Mouse (Mus musculus) midbrain, postnatal 0 days (tissue): ENCODE data around the gene Mcu. TPM values are rescaled to one million over a fixed set of nuclear protein-coding genes. Genes with fewer than 3 reads are reported as not detected.

Experiments
- ATAC-seq: fragments of 200-750 bp; cut with Nextera tagmentation; 2 replicates; pipeline ENCODE4 v1.8.0; 2017; ENCODE audit warnings: moderate number of reproducible peaks, mild to moderate bottlenecking, moderate TSS enrichment, moderate library complexity; ENCODE audit not compliant: low FRiP score
- DNase-seq: peaks from one replicate; pipeline ENCODE4 v3.0.0-alpha.2; 2015; ENCODE audit warnings: low spot score
- H3K27ac ChIP-seq: fragments of 300-500 bp; sonication (generic); 2 replicates; pipeline ENCODE4 v1.5.1; 2014; ENCODE audit warnings: low read depth, mild to moderate bottlenecking, low read length, mixed read lengths
- H3K27me3 ChIP-seq: fragments of 300-500 bp; sonication (generic); 2 replicates; pipeline ENCODE4 v1.6.1; 2014; ENCODE audit warnings: low read length, control low read depth, mixed read lengths; ENCODE audit not compliant: insufficient read depth
- H3K36me3 ChIP-seq: fragments of 300-500 bp; sonication (generic); 2 replicates; pipeline ENCODE4 v1.6.1; 2014; ENCODE audit warnings: low read length, control low read depth, mixed read lengths; ENCODE audit not compliant: insufficient read depth
- H3K4me1 ChIP-seq: fragments of 300-500 bp; sonication (generic); 2 replicates; pipeline ENCODE4 v1.6.1; 2014; ENCODE audit warnings: mild to moderate bottlenecking, control low read depth, antibody characterized with exemption, low read length, mixed read lengths; ENCODE audit not compliant: insufficient read depth
- H3K4me2 ChIP-seq: fragments of 300-500 bp; sonication (generic); 2 replicates; pipeline ENCODE4 v1.6.1; 2014; ENCODE audit warnings: low read depth, mild to moderate bottlenecking, low read length, mixed read lengths; ENCODE audit not compliant: poor library complexity, severe bottlenecking
- H3K4me3 ChIP-seq: fragments of 300-500 bp; sonication (generic); 2 replicates; pipeline ENCODE4 v1.5.1; 2014; ENCODE audit warnings: low read depth, mild to moderate bottlenecking, low read length, moderate library complexity
- H3K9ac ChIP-seq: fragments of 300-500 bp; sonication (generic); replicated peaks from 2 replicates; pipeline ENCODE4 v1.6.1; 2014; ENCODE audit warnings: mild to moderate bottlenecking, low read length, moderate library complexity, mixed read lengths; ENCODE audit not compliant: poor library complexity, severe bottlenecking
- H3K9me3 ChIP-seq: fragments of 300-500 bp; sonication (generic); 2 replicates; pipeline ENCODE4 v1.6.1; 2016; ENCODE audit warnings: low read length, control low read depth
- CTCF ChIP-seq: IDR thresholded peaks from 2 replicates; pipeline ENCODE4 v1.5.1; 2016; ENCODE audit warnings: antibody characterized with exemption, mild to moderate bottlenecking
- WGBS: fragments of 180-500 bp; shearing (Covaris S2); extraction: QIAGEN DNeasy Blood & Tissue Kit; methylation state at CpG from one replicate; pipeline ENCODE4 v1.1.7; 2014; 5-methylcytosine and 5-hydroxymethylcytosine counted together
- polyA plus RNA-seq: library from polyadenylated mRNA; unstranded; fragments of >200 nt; fragmentation: Nextera tagmentation; extraction: Ambion mirVana; gene quantifications from 2 replicates; pipeline ENCODE4 v1.2.1, GENCODE M21; 2015
- total RNA-seq: library from RNA; depleted of rRNA; stranded (reverse); fragments of >200 nt; gene quantifications from 2 replicates; pipeline ENCODE4 v1.2.3, GENCODE M21; 2014

The Mcu gene
- total and polyA plus RNA-seq, 2 experiments from 2014 or later: 39.4 to 46.1 TPM

DNA sequence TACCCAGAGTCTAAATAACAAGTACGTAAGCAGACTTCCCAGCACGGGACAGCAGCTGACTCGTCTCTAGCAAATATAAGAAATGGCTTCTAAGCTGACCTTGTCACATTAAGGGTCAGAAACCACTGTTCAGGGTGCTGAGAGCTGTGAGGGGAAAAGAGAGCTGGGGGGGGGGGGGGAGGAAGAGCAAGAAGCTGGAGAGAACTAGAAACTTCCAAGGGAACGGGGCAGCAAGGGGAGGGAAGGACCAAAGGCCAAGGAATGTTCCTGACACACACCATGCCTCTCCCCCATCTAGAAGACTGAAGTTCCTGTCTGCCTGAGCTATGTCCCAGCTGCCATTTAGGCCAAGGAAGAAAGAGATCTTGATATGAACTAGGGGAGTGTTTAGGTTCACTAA is 190.1 kb downstream of the Mcu start:
- 80% methylated on average over 4 of the region's 4 CpGs for WGBS
- no peaks in the 10 kb centered on the region for H3K4me1 ChIP-seq
- no peak for TF ChIP-seq CTCF

DNA sequence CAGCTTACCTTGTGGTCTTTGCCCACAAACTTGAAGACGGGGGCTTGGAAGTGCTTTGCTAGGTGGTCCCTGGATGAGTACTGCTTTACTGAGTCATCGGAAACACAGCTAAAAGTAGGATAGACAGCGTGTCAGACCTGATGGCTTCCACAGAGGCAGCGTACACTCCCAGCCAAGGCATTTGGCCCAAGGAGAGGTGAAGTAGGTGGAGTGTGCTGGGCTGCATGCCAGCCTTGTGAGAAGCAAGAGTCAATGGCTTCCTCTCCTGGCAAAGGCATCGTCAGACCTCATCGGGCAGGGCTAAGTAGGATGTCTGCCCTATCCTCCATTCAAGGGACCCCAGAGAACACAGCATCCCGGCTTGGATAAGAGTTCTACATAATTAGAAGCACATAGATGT is 191.1 kb downstream of the Mcu start:
- no peak for TF ChIP-seq CTCF
- H3K9me3 ChIP-seq: no peaks in the 10 kb centered on the region
- no peak overlapping the region for H3K4me2 ChIP-seq
- no peak overlapping the region for H3K4me3 ChIP-seq
- H3K36me3 ChIP-seq: no peaks in the 10 kb centered on the region
- 85% methylated on average over 7 of the region's 7 CpGs for WGBS
- ATAC-seq: no peak
- H3K27me3 ChIP-seq: no peaks in the 10 kb centered on the region
- no peak overlapping the region for H3K27ac ChIP-seq
- H3K4me1 ChIP-seq: no peaks in the 10 kb centered on the region
- H3K9ac ChIP-seq: no peak overlapping the region
- DNase-seq: no peak

More for the DNA sequence above, 190.1 kb downstream of the Mcu start:
- Histone ChIP-seq H3K9me3 (no peaks in the 10 kb centered on the region), H3K27ac (no peak overlapping the region), H3K9ac (no peak overlapping the region), H3K4me2 (no peak overlapping the region), H3K4me3 (no peak overlapping the region), H3K27me3 (no peaks in the 10 kb centered on the region), H3K36me3 (no peaks in the 10 kb centered on the region)
- ATAC-seq: no peak
- no peak for DNase-seq

DNA sequence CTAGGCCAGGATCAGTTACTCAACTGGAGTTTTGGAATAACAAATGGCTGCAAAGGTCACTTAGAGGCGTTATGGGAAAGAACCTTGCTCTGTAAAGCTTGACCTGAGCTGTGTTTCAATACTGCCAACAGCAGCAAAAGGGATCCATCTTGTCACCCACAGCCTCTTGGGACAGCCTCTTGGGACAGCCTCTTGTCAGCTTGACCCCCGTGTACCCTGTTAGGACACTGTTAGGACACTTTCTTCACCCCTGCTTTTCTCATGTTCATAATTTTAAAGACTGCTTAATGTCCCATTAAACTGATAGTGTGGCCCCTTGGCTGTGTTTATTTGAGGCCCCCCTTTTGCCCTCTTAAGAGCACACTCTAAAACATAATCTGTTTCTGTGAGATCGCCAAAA is 192.0 kb downstream of the Mcu start:
- TF ChIP-seq CTCF: no peak
- no peak overlapping the region for H3K9ac ChIP-seq

DNA sequence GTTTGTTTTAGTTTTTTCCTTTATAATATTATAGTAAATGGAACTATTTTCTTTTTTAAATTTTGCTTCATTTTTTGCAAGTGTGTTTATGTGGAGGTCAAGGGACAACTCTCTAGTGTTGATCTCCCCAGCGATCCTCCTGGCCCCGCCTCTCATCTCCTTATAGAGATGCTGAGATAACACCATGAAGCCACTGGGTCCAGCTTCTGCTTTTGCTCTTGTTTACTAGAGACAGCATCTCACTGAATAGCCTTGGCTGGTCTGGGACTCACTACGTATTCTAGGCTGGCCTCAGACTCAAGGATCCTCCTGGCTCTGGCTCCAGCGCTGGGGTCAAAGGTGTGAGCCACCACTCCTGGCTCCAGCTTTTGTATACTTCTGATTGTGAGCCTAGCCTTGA is 197.0 kb downstream of the Mcu start:
- DNase-seq (no peak), ATAC-seq (no peak)
- no peaks in the 10 kb centered on the region for H3K4me1 ChIP-seq
- H3K27me3 ChIP-seq: no peaks in the 10 kb centered on the region
- no peak overlapping the region for H3K9ac ChIP-seq
- TF ChIP-seq CTCF: no peak
- no peaks in the 10 kb centered on the region for H3K9me3 ChIP-seq
- H3K36me3 ChIP-seq: no peaks in the 10 kb centered on the region
- H3K4me2 ChIP-seq: no peak overlapping the region
- no peak overlapping the region for H3K4me3 ChIP-seq
- WGBS: 91% methylated on average over 4 of the region's 4 CpGs
- H3K27ac ChIP-seq: no peak overlapping the region

More for the DNA sequence above, 192.0 kb downstream of the Mcu start:
- Histone ChIP-seq H3K36me3 (no peaks in the 10 kb centered on the region), H3K9me3 (no peaks in the 10 kb centered on the region), H3K27me3 (no peaks in the 10 kb centered on the region), H3K4me3 (no peak overlapping the region), H3K4me2 (no peak overlapping the region), H3K27ac (no peak overlapping the region), H3K4me1 (no peaks in the 10 kb centered on the region)
- ATAC-seq (no peak), DNase-seq (no peak)
- 83% methylated on average over 3 of the region's 3 CpGs for WGBS

DNA sequence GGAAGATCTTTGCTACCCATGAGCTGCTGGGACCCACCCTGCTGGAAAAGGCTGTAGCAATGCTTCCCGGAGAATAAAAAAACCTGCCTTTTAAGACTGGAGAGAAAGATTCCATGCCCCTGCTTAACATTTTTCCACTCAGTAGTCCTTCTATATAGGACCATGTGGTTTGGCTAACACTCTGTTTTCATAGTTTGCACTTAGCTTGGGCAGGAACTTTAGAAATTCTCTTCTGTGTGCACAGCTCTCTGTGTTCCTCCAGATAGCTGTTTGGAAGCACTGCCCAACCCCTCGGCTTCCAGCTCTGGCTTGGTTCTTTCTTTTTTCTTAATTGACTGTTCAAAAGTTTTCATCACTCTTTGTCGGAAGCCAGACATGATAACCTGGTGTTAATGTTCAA is 199.9 kb downstream of the Mcu start:
- no peaks in the 10 kb centered on the region for H3K9me3 ChIP-seq
- DNase-seq (no peak), ATAC-seq (no peak)
- WGBS: 89% methylated on average over 3 of the region's 3 CpGs
- H3K27me3 ChIP-seq: no peaks in the 10 kb centered on the region
- TF ChIP-seq CTCF: no peak
- no peaks in the 10 kb centered on the region for H3K36me3 ChIP-seq
- no peak overlapping the region for H3K4me2 ChIP-seq
- no peak overlapping the region for H3K9ac ChIP-seq
- H3K4me3 ChIP-seq: no peak overlapping the region
- H3K4me1 ChIP-seq: no peaks in the 10 kb centered on the region
- no peak overlapping the region for H3K27ac ChIP-seq

DNA sequence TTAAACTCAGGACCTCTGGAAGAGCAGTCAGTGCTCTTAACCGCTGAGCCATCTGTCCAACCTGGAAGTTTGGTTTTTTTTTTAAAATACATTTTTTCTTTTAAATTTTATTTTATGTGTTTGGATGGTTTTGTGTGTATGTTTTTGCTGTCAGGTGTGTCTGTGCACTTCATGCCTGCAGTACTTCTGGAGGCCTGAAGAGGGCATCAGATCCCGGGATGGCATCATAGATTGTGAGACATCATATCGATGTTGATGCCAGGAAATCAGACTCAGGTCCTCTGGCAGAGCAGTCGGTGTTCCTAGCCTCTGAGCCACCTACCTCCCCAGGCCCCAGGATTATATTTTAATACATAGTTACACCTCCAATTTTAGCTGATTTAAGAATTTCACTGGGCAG is 202.8 kb downstream of the Mcu start:
- 91% methylated on average over 4 of the region's 4 CpGs for WGBS
- Histone ChIP-seq H3K4me3 (no peak overlapping the region), H3K4me2 (no peak overlapping the region), H3K36me3 (no peaks in the 10 kb centered on the region), H3K4me1 (no peaks in the 10 kb centered on the region), H3K9me3 (no peaks in the 10 kb centered on the region), H3K9ac (no peak overlapping the region), H3K27me3 (no peaks in the 10 kb centered on the region), H3K27ac (no peak overlapping the region)
- no peak for ATAC-seq
- no peak for DNase-seq
- peak; percentile 18; the same call in 1 of the 2 replicates for TF ChIP-seq CTCF

DNA sequence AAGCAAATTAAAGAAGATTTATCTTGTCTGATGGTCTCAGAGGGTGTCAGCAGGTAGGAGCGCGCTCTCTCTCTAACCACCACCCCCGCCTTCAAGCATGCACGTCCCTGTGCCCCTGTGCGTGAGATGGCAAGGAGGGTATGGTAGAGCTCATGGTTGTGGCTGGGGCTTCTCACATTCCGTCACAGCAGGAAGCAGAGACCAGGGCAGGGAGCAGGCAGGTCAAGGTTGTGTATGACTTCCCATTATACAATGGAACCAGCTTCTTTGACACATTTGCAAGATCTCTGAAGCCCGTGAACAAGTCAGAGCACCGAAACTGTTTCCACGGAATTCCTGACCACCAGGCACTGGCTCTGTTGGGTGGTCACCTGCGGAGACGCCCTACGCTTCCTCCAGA is 206.2 kb downstream of the Mcu start:
- no peak for TF ChIP-seq CTCF
- H3K27ac ChIP-seq: no peak overlapping the region
- no peak overlapping the region for H3K4me3 ChIP-seq
- no peak for ATAC-seq
- H3K4me2 ChIP-seq: no peak overlapping the region
- H3K4me1 ChIP-seq: no peaks in the 10 kb centered on the region
- H3K27me3 ChIP-seq: no peaks in the 10 kb centered on the region
- 82% methylated on average over 12 of the region's 12 CpGs for whole genome bisulfite sequencing
- H3K9me3 ChIP-seq: no peaks in the 10 kb centered on the region
- no peaks in the 10 kb centered on the region for H3K36me3 ChIP-seq
- no peak for DNase-seq
- H3K9ac ChIP-seq: no peak overlapping the region
